Mouse (Mus musculus): ENCODE results near the gene B3gntl1.

- no peak for TF ChIP-seq CTCF (IDR thresholded peaks at IDR 0.05; ENCODE audit: control insufficient read depth, insufficient read depth, insufficient replicate concordance, low read depth, low read length)
- TF ChIP-seq POLR2A (IDR thresholded peaks at IDR 0.05; ENCODE audit: control insufficient read depth, low read depth, low read length): no peak
These were observed 24.3 kb upstream of the B3gntl1 start for GRCm38 (mm10) chr11:121697271-121697670.
